Mouse (Mus musculus) embryonic facial prominence, embryonic 11.5 days (tissue): ENCODE results near the gene Recql. TPM values are rescaled to one million over a fixed set of nuclear protein-coding genes. Genes with fewer than 3 reads are reported as not detected.

Experiments used
- polyA plus RNA-seq: library from polyadenylated mRNA; unstranded; fragments of >200 nt; fragmentation: Nextera tagmentation; extraction: Ambion mirVana; gene quantifications from 2 replicates; pipeline ENCODE4 v1.2.1, GENCODE M21; 2014

Recql gene
- polyA plus RNA-seq, 1 experiment from 2014 or later: 37.3 TPM

Other genes starting within 250 kb of the Recql start
- not detected in 2 replicates for gene Slco1a6, start 178.6 kb downstream of the Recql start, polyA plus RNA-seq
- gene Iapp, start 88.7 kb downstream of the Recql start, polyA plus RNA-seq: 0.35 and 0.52 TPM in 2 replicates
- gene Slco1a5, start 64.1 kb downstream of the Recql start, polyA plus RNA-seq: 0.21 and 0.43 TPM in 2 replicates
- 21.5 and 25.0 TPM in 2 replicates for gene Pyroxd1, start 41.4 kb downstream of the Recql start, polyA plus RNA-seq
- gene Golt1b, start 134 bp upstream of the Recql start, polyA plus RNA-seq: 136 and 144 TPM in 2 replicates
- gene Spx, start 26.4 kb upstream of the Recql start, polyA plus RNA-seq: 0.59 and 0.78 TPM in 2 replicates
- not detected in 2 replicates for gene Gys2, start 86.0 kb upstream of the Recql start, polyA plus RNA-seq
- 486 and 515 TPM in 2 replicates for gene Ldhb, start 120.9 kb upstream of the Recql start, polyA plus RNA-seq
- gene Kcnj8, start 184.5 kb upstream of the Recql start, polyA plus RNA-seq: 2.8 and 3.2 TPM in 2 replicates